Mouse (Mus musculus) spleen, postnatal 36 days (tissue): ENCODE data around the gene Lrrc32.
A peak's percentile ranks its signal among the peaks of the same experiment; 100 is the strongest.

ENCODE experiments used
- DNase-seq, 2 experiments: peaks; one replicate each; pipeline ENCODE4 v3.0.0; 2022; ENCODE audit warnings: low spot score in 2 of 2, mixed read lengths in 1 of 2

Lrrc32 gene

DNA sequence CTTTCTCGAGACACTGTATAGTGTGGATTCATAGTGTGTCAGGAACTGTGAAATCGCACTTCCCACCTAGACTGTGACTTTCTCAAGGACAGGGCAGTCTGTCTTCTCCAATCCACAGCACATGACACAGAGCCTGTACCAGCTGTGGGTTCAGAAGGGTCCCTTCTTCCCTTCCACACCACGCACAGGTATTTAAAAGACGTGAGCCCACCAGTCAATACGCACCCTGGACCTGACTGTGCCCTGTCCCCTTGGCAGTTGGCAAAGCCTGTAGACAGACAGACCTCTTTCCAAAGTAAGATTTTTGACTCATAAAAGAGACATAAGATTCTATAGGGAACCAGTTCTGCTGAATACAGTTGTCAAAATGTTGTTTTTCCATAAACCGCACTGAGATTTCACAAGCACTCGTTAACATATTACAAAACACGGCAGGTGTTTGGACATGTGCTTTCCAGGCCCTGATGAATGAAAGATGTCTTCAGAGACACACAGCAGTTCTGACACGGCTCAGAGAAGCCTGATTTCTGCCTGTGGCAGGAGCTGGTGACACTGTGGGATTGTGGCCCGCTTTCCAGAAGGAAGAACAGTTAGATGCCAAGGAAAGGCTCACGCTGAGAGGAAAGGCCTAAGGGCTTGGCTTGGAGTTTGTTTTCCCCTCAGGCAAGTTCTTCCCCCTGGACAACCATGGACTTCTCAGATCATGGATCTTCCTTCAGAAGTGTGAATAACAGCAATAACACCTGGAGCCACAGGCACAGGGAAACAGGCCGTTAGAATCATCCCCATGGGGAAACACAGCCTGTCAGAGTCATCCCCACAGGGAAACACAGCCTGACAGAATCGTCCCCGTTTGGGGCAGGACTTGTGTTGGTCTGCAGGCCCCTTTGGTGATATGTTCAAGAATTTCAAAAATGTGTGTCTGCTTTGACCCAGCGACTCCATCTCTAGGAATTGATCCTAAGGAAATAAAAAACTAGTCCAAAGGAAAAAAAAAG is 22.2 kb downstream of the Lrrc32 start:
- no peak for DNase-seq

GRCm38 (mm10) chr7:98513251-98513650 is 24.2 kb downstream of the Lrrc32 start:
- DNase-seq = no peak

- DNase-seq = peak; percentile 31 to 44
These were observed 33.5 kb downstream of the Lrrc32 start for GRCm38 (mm10) chr7:98522576-98522975.

- DNase-seq = no peak
These were observed 34.2 kb downstream of the Lrrc32 start for GRCm38 (mm10) chr7:98523070-98523812.

- DNase-seq = peak; percentile 19 to 28
These were observed 34.8 kb downstream of the Lrrc32 start for GRCm38 (mm10) chr7:98523813-98524361.

- DNase-seq = no peak
These were observed 35.3 kb downstream of the Lrrc32 start for GRCm38 (mm10) chr7:98524401-98524800.

- no peak for DNase-seq
These were observed 36.0 kb downstream of the Lrrc32 start for GRCm38 (mm10) chr7:98524869-98525699.

- no peak for DNase-seq
These were observed 38.0 kb downstream of the Lrrc32 start for GRCm38 (mm10) chr7:98527085-98527484.

GRCm38 (mm10) chr7:98531612-98532011 is 42.5 kb downstream of the Lrrc32 start:
- peak in 1 of 2 experiments; percentile 25 for DNase-seq

- DNase-seq = no peak
These were observed 43.9 kb downstream of the Lrrc32 start for GRCm38 (mm10) chr7:98532981-98533380.

- DNase-seq = peak; percentile 84 to 86
These were observed 45.4 kb downstream of the Lrrc32 start for GRCm38 (mm10) chr7:98534432-98534855.

DNA sequence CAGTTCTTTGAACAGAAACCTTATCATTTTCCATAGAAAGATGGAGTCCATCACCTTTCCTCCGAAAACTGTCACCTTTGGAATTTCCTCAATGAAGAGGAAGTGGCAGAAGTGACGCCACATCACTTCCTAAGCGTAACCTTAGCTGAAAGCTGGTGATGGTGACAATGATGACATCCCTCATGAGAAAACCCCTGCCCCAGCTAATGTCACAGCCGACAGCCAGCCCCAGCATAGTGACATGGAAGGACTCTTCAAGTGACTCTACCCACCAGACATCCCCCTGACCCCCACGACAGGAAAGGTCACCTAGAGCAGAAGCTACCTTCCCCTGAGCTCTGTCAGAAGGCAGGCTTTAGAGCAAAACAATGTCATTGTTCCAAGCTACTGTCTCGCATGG is 46.1 kb downstream of the Lrrc32 start:
- DNase-seq = no peak

DNA sequence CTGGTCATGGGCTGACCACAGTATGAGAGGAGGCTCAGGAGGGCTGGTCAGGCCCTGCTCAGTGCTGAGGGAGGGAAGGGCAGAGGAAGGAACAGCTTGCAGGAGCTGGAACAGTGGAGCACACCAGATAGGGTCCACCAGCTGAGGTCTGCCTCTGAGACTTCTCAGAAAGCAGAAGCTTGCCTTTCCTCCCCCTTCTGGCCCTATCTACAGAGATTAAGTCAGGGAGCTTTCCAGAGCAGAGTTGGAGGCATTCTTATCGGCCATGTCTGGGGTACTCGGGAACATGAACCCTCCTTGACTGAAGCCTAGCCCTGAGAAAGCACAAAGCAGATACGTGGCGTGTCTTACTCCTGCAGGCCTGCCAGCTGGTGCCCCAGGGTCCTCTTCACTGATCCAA is 46.8 kb downstream of the Lrrc32 start:
- peak in 1 of 2 experiments; percentile 9 for DNase-seq

DNA sequence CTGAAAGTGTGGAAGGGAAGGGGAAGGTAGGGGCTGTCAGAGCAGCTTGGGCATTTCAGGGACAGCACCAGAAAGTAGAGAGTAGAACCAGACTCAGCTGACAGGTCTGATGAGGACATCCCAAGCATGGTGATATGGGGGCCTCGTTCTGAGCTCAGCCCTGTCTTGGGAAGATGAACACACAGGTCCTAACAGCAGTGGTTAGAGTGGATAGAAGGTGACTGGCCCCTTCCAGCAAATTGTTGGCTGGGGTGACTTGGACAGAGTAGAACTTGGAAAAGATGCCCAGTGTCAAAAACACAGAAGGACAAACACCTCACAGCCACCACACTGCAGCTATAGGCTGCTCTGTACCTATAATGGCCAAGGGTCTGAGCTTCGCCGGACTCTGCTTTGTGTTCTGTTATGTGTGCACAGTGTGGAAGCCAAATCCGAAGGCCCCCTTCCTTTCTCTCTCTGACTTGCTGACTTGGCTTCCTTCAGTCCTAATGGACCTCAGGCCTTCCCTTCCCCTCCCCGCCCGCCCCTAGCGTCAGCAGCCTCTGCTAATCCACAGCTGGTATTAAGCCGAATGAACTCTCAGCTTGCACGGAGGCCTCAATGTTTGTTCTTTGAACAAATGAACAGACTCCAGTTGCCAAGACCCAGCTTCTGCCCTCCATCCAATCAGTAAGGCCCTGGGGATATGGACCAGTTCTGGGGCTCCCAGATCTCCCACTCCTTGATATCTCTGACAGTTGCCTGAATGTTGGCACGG is 48.3 kb downstream of the Lrrc32 start:
- no peak for DNase-seq

DNA sequence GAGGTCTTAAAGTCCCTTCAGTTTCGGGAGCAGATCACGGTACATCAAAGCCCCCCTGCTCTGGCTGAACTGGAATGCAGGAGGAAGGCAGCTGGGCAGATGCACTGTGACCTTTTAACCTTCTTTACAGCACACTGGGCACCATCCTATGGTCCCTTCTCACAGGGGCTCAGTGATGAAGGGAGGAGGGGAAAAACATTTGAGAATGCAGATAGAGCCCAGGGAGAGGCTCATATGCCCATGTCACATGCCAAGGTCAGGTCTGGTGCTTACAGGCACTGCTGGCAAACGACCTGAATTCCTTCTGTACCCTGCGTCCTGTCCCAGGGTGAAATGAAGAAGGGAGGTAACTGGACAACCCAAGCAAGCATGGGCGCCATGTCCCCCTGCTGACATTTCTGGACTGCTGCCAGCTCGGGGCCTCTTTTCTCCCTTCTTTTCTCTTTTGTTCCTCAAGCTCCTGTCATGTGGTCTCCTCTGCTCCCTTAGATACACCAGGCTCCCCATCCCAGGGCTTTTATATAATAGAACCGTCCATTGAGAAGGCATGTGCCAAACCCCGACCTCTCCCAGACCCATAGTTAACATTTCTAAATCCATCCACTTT is 49.0 kb downstream of the Lrrc32 start:
- DNase-seq = no peak

- no peak for DNase-seq
These were observed 51.8 kb downstream of the Lrrc32 start for GRCm38 (mm10) chr7:98540879-98541278.

DNA sequence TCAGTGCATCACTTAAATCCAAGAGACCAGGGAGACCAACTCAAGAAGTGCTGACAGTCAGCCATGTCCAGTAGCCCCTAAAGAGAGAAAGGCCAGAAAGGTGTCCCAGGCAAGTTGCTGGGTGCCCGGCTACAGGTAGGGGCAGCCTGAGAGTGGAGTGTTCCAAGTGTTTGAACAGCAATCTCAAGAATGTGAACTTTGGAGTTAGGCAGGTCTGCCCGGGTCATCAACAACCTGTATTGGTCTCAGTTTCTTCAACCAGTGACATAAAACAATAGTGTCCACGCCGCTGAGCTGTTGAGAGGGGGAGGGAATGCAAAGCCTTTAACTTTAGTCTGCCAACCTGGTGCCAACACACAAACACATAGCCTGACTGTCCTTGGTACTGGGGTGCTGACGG is 52.5 kb downstream of the Lrrc32 start:
- DNase-seq = no peak

GRCm38 (mm10) chr7:98542267-98542666 is 53.2 kb downstream of the Lrrc32 start:
- no peak for DNase-seq

- DNase-seq = no peak
These were observed 53.7 kb downstream of the Lrrc32 start for GRCm38 (mm10) chr7:98542731-98543142.

DNA sequence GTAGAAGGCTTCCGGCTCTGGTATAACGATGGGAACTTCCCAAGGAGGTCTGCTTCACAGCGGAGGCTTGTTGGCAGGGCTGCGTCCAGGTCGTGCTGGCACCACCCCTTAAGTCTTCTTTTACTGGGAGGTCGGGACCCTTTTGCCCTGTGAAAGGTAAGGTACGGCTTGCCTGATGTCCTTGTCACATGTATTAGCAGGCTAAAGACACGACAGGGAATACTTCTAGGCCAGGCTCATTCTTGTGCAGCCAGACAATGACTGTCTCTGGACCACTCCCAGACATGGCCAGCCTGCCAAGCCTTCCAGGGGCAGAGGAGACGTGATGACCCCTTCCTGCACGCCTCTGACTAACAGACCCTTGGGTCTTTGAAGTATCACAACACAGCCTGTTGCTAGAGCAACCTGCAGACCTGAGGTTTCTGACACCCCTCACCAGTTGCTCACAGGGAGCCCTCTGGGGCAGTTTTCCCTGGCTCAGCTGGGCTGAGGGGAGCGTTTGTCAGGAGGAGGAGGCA is 54.8 kb downstream of the Lrrc32 start:
- DNase-seq = no peak
